Comparison of ENCODE assay signal across 24 mouse cellular contexts in the genomic region with DNA sequence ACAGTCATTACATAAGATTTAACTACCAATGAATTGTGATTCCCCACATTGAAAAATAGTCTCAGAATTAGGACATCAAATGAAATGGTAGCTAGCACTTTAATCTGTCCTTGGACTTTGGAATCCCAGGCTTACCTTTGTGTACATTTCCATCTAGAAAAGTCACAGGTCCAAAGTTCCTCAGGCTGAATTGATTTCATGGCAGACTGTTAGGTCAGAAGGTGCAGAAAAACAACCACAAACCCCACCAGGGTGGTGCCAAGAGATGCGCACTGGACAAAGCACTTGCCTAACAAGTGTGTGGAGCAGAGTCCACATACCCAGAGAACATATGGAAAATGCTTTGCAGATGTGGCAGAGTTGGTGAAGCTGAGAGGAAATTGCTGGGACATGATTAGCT. TPM values are rescaled to one million over a fixed set of nuclear protein-coding genes. Genes with fewer than 3 reads are reported as not detected.
DNase-seq lines count a peak whose midpoint lies in the region; ATAC-seq and TF ChIP-seq lines count a peak whose summit lies in the region.
"Had no signal": no experiment of that assay in that cellular context is flagged by ENCODE, and none has a peak within 500 bp of the region (broad histone marks: within the 10 kb centered on the region; RNA-seq: fewer than 3 reads in every experiment).

No protein-coding gene starts in this region.

- no peak overlapping the region for H3K4me3 ChIP-seq in liver, embryonic 12.5 days
- no peak overlapping the region for H3K4me3 ChIP-seq in lung, postnatal 0 days (ENCODE audit: low read depth, low read length)
- H3K4me3 ChIP-seq in stomach, postnatal 0 days (ENCODE audit: low read depth, low read length), result no peak overlapping the region
- H3K4me3 ChIP-seq: embryonic facial prominence, embryonic 10.5 days; embryonic facial prominence, embryonic 12.5 days; forebrain, embryonic 13.5 days had no signal

- 0 out of 2 replicates have a peak, but pooled peaks cover 3% of the 10 kb centered on the region for H3K27me3 ChIP-seq in liver, embryonic 12.5 days (replicated peaks)
- H3K27me3 ChIP-seq in lung, postnatal 0 days (replicated peaks; ENCODE audit: insufficient read depth, low read length), result no peaks in the 10 kb centered on the region
- no peaks in the 10 kb centered on the region for H3K27me3 ChIP-seq in stomach, postnatal 0 days (ENCODE audit: control insufficient read depth, insufficient read depth, low read length)
- H3K27me3 ChIP-seq: embryonic facial prominence, embryonic 12.5 days; forebrain, embryonic 13.5 days; Patski had no signal

- H3K27ac ChIP-seq in liver, embryonic 12.5 days, result no peak overlapping the region
- H3K27ac ChIP-seq in lung, postnatal 0 days (ENCODE audit: low read length), result no peak overlapping the region
- H3K27ac ChIP-seq in stomach, postnatal 0 days (replicated peaks), result no peak overlapping the region
- H3K27ac ChIP-seq: embryonic facial prominence, embryonic 10.5 days; embryonic facial prominence, embryonic 12.5 days; forebrain, embryonic 13.5 days had no signal

- no peaks in the 10 kb centered on the region for H3K9me3 ChIP-seq in liver, embryonic 12.5 days (replicated peaks)
- no peaks in the 10 kb centered on the region for H3K9me3 ChIP-seq in lung, postnatal 0 days (ENCODE audit: low read length)
- no peaks in the 10 kb centered on the region for H3K9me3 ChIP-seq in stomach, postnatal 0 days (ENCODE audit: control insufficient read depth, low read length)
- H3K9me3 ChIP-seq: embryonic facial prominence, embryonic 10.5 days; embryonic facial prominence, embryonic 12.5 days; forebrain, embryonic 13.5 days had no signal

- no peak overlapping the region for H3K9ac ChIP-seq in liver, embryonic 12.5 days
- no peak overlapping the region for H3K9ac ChIP-seq in lung, postnatal 0 days (replicated peaks; ENCODE audit: low read depth)
- no peak overlapping the region for H3K9ac ChIP-seq in stomach, postnatal 0 days (ENCODE audit: low read length)
- H3K9ac ChIP-seq: embryonic facial prominence, embryonic 12.5 days; forebrain, embryonic 13.5 days had no signal

- no peak for TF ChIP-seq EP300 in lung, postnatal 0 days (IDR thresholded peaks at IDR 0.05)
- no peak for TF ChIP-seq EP300 in stomach, postnatal 0 days (optimal IDR thresholded peaks at IDR 0.05)

- peak; percentile 9 for DNase-seq in liver
- no peak for DNase-seq in lung, postnatal 0 days (ENCODE audit: low spot score)
- DNase-seq in lung, adult 18-20 months, result no peak
- DNase-seq in stomach, postnatal 0 days (ENCODE audit: low spot score), result peak; percentile 21
- no peak for DNase-seq in layer of hippocampus, postnatal 14 days (ENCODE audit: low spot score in 2 of 2)
- no peak for DNase-seq in gastrocnemius, adult 8-10 months (ENCODE audit: low spot score in 2 of 2)
- DNase-seq: adrenal gland, adult 8-10 months; adrenal gland, postnatal 14 days; adrenal gland, postnatal 36 days; B cell, adult 2 months; cerebellum, adult 11-12 months; cerebellum, adult 2 months; cerebellum, adult 9-10 months; cerebellum, postnatal 10 days; cerebellum, postnatal 25 days had no signal

- no peaks in the 10 kb centered on the region for H3K36me3 ChIP-seq in liver, embryonic 12.5 days
- H3K36me3 ChIP-seq in lung, postnatal 0 days (ENCODE audit: insufficient read depth, low read length), result no peaks in the 10 kb centered on the region
- H3K36me3 ChIP-seq in stomach, postnatal 0 days (ENCODE audit: control insufficient read depth, insufficient read depth, low read length), result no peaks in the 10 kb centered on the region
- H3K36me3 ChIP-seq: embryonic facial prominence, embryonic 10.5 days; embryonic facial prominence, embryonic 12.5 days; G1E had no signal

- H3K4me1 ChIP-seq in liver, embryonic 12.5 days, result no peaks in the 10 kb centered on the region; the same call in 1 of the 2 replicates
- no peaks in the 10 kb centered on the region for H3K4me1 ChIP-seq in lung, postnatal 0 days (ENCODE audit: insufficient read depth, low read depth, low read length)
- no peaks in the 10 kb centered on the region for H3K4me1 ChIP-seq in stomach, postnatal 0 days (replicated peaks; ENCODE audit: control insufficient read depth, insufficient read depth)
- H3K4me1 ChIP-seq: embryonic facial prominence, embryonic 10.5 days; embryonic facial prominence, embryonic 12.5 days; forebrain, embryonic 13.5 days had no signal

- WGBS in liver, embryonic 12.5 days (ENCODE audit: insufficient replicate concordance), result 75% methylated on average over 1 of the region's 1 CpGs
- 85% methylated on average over 1 of the region's 1 CpGs for WGBS in lung, postnatal 0 days
- WGBS in stomach, postnatal 0 days, result 86% methylated on average over 1 of the region's 1 CpGs

- TF ChIP-seq CTCF in lung, postnatal 0 days (IDR thresholded peaks at IDR 0.05), result no peak
- TF ChIP-seq CTCF in stomach, postnatal 0 days (IDR thresholded peaks at IDR 0.05; ENCODE audit: low read depth), result no peak

- H3K4me2 ChIP-seq in liver, embryonic 12.5 days, result no peak overlapping the region
- no peak overlapping the region for H3K4me2 ChIP-seq in lung, postnatal 0 days (replicated peaks; ENCODE audit: low read depth, low read length)
- no peak overlapping the region for H3K4me2 ChIP-seq in stomach, postnatal 0 days (replicated peaks; ENCODE audit: low read depth)
- H3K4me2 ChIP-seq: embryonic facial prominence, embryonic 12.5 days; forebrain, embryonic 13.5 days had no signal

- no peak for ATAC-seq in liver, embryonic 12.5 days
- 0 out of 2 replicates have a peak, but pooled peaks have one; percentile 6 for ATAC-seq in lung, postnatal 0 days
- no peak; the same call in 1 of the 2 replicates for ATAC-seq in stomach, postnatal 0 days (ENCODE audit: low FRiP score, low TSS enrichment)
- ATAC-seq: activated CD4-positive, CD25-positive, alpha-beta regulatory T cell, adult 4 months; CD4-positive, CD25-positive, alpha-beta regulatory T cell, adult 4 months; forebrain, embryonic 13.5 days; Patski had no signal

RNA-seq across cellular contexts. Expression of a gene that starts 21.5 kb away (rescaled TPM):
- 5.0 and 5.6 TPM in 2 replicates for polyA plus RNA-seq in liver, embryonic 12.5 days (2016; fragmentation: Nextera tagmentation; extraction: Ambion mirVana)
- 15.3 and 19.4 TPM in 2 replicates for polyA plus RNA-seq in lung, postnatal 0 days (2015; fragmentation: Nextera tagmentation; extraction: Ambion mirVana)
- 18.7 and 21.3 TPM in 2 replicates for polyA plus RNA-seq in stomach, postnatal 0 days (2015; fragmentation: Nextera tagmentation; extraction: Ambion mirVana)
- 100 to 1,000 TPM; 108 to 118 TPM for total RNA-seq in layer of hippocampus, postnatal 14 days (2021)
- total RNA-seq in gastrocnemius, adult 8-10 months (2022), result 1 to 10 TPM; 7.7 to 9.6 (median 8.8) TPM
- total RNA-seq: CH12.LX had no signal
- polyA plus RNA-seq: G1E had no signal

RNA-seq across cellular contexts. Expression of a gene that starts 48.5 kb away (rescaled TPM):
- 4.8 and 5.1 TPM in 2 replicates for polyA plus RNA-seq in liver, embryonic 12.5 days (2016; fragmentation: Nextera tagmentation; extraction: Ambion mirVana)
- 8.4 and 9.2 TPM in 2 replicates for polyA plus RNA-seq in lung, postnatal 0 days (2015; fragmentation: Nextera tagmentation; extraction: Ambion mirVana)
- polyA plus RNA-seq in stomach, postnatal 0 days (2015; fragmentation: Nextera tagmentation; extraction: Ambion mirVana), result 4.4 and 5.0 TPM in 2 replicates
- total RNA-seq in layer of hippocampus, postnatal 14 days (2021), result 10 to 100 TPM in 1 of 2 experiments, 1 to 10 TPM in 1; 9.8 to 11.2 TPM
- total RNA-seq in gastrocnemius, adult 8-10 months (2022), result 10 to 100 TPM; 40.0 to 47.4 (median 44.2) TPM
- polyA plus RNA-seq: G1E had no signal

Comparison
In these comparisons a context has a peak if more than half of its experiments do, and no peak if none do; other contexts are left out.
1. DNase-seq: peak in liver (single experiment) and stomach, postnatal 0 days (single experiment); none in lung, postnatal 0 days (single experiment), lung, adult 18-20 months (0 of 2), layer of hippocampus, postnatal 14 days (0 of 2) and gastrocnemius, adult 8-10 months (0 of 2).